Mouse (Mus musculus): ENCODE measurements around the gene Tbc1d14. TPM values are rescaled to one million over a fixed set of nuclear protein-coding genes. Genes with fewer than 3 reads are reported as not detected.

Gene Tbc1d14
- polyA plus RNA-seq, 1 experiment: not detected

DNA sequence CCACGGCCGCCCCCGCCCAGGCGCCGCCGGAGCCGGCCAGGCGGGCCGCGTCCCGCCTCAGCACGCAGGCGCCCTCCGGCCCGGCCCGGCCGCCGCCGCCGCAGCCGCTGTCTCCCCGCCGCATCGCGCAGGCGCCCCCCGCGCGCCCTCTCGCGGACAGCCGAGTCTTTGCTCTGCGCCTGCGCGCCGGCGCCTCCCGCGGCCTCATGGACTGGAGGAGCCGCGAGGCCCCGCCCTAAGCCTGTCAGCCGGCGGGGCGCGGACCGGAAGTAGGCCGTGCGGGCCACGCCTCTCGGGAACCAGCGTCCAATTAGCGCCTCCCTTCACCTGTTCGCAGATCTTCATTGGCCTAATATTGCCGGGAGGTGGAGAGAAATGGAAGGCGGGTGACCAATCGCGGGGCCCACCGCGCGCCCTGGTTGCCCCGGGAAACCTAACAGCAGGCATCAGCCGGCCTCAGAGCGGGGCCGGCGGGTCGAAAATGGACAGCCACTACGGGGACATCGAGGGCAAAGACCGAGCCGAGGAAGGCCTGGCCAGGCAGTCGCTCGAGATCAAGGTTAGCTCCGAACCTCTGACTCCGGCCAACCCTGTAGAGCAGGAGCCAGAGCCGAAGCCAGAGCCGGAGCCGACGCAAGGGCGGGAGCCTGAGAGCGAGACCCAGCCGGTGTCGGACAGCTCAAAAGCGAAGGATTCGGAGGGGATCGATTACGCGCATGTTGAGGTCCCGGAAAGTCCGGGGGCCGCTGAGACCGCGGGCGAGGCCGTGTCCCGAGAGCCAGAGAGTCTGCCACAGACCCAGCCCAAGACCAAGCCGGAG lies 108.7 kb downstream of the Tbc1d14 start, which contains the start of the genes Tada2b and Ccdc96:
Tada2b (minus strand) TSS at position 115 of the 820 bp plus-strand sequence.
Ccdc96 (plus strand) TSS at position 418 of the 820 bp plus-strand sequence.
- H3K27ac ChIP-seq (ENCODE audit: insufficient read depth, low read depth, low read length): peak within 1 kb of the TSS; percentile 27
- peaks cover 28% of the 10 kb centered on the region for H3K4me1 ChIP-seq (ENCODE audit: control insufficient read depth, insufficient read depth, low read length)
- peak within 1 kb of the TSS; percentile 94 for H3K4me3 ChIP-seq (ENCODE audit: insufficient read depth, low read depth, low read length)
- TF ChIP-seq POLR2A (IDR thresholded peaks at IDR 0.05; ENCODE audit: insufficient read depth, low read depth, low read length): peak; percentile 50
- peak; percentile 46; the same call in 1 of the 2 replicates for TF ChIP-seq CTCF (IDR thresholded peaks at IDR 0.05; ENCODE audit: insufficient read depth, low read depth, low read length)
- WGBS: 14% methylated on average over 97 of the region's 97 CpGs

DNA sequence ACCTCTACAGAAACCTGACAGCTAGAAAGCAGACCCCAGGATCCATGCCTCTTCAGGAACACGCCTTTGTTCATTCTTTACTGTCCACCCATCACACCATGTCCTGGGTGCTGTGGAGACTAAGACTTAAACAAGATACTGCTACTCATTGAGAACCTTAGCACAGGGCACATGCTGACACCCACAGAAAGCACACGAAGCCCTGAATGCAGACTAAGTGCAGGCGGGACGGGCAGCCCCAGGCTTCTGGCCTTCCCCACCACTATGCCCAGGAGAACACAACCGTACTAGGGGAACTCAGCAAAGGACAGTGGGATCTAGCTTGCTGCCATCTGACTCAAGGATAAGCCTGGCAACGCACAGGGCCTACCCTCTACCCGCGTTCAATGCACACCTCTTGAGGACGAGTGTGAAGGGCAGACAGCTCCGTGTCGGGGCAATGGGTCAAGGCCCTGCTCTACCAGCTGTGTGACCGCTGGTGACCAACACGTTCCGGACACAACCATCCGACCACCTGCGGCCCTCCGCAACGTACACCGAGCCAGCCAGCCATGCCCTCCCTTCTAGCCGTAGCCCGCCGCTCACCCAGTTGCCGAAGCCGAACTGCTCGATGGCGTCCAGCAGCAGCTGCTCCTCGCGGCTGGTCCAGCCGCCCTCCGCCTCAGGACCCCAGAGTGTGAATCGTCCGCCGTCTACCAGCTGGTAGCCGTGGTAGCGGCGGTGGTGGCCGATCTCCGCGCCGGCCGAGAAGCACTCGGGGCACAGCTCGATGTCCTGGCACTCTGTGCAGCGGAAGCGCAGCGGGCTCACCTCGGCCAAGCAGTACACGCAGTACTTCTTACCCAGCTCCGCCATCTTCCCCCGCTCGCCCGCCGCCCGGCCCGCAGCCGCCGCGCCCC lies 109.6 kb downstream of the Tbc1d14 start:
- 5% methylated on average over 58 of the region's 58 CpGs for WGBS
- Histone ChIP-seq H3K4me3 (ENCODE audit: insufficient read depth, low read depth, low read length) (peak overlapping the region; percentile 94), H3K27ac (ENCODE audit: insufficient read depth, low read depth, low read length) (peak overlapping the region; percentile 27), H3K4me1 (ENCODE audit: control insufficient read depth, insufficient read depth, low read length) (peaks cover 31% of the 10 kb centered on the region)
- no peak; the same call in 1 of the 2 replicates for TF ChIP-seq POLR2A (IDR thresholded peaks at IDR 0.05; ENCODE audit: insufficient read depth, low read depth, low read length)
- no peak for TF ChIP-seq CTCF (IDR thresholded peaks at IDR 0.05; ENCODE audit: insufficient read depth, low read depth, low read length)

DNA sequence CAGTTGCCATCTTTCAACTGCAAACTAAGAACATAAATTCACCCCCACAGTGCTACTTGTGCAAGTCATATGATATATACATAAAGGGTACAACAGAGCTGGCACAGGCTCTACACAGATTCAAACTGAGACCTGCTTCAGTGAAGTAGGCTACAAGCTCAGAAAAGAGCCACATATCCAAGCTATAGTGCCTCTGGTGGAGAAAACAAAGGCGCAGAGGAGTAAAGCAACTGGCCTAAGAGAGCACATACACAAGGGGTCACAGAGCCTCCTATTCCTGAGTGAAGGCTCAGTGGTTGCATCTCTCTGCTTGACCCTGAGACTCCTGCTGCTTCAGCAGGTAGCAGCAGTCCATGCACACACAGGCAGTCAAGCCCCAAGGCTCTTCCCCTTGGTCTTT lies 112.0 kb downstream of the Tbc1d14 start:
- Histone ChIP-seq H3K27ac (ENCODE audit: insufficient read depth, low read depth, low read length) (no peak overlapping the region), H3K4me1 (ENCODE audit: control insufficient read depth, insufficient read depth, low read length) (peaks cover 31% of the 10 kb centered on the region), H3K4me3 (ENCODE audit: insufficient read depth, low read depth, low read length) (no peak overlapping the region)
- 66% methylated on average over 1 of the region's 1 CpGs for WGBS
- no peak for TF ChIP-seq POLR2A (IDR thresholded peaks at IDR 0.05; ENCODE audit: insufficient read depth, low read depth, low read length)
- no peak for TF ChIP-seq CTCF (IDR thresholded peaks at IDR 0.05; ENCODE audit: insufficient read depth, low read depth, low read length)

DNA sequence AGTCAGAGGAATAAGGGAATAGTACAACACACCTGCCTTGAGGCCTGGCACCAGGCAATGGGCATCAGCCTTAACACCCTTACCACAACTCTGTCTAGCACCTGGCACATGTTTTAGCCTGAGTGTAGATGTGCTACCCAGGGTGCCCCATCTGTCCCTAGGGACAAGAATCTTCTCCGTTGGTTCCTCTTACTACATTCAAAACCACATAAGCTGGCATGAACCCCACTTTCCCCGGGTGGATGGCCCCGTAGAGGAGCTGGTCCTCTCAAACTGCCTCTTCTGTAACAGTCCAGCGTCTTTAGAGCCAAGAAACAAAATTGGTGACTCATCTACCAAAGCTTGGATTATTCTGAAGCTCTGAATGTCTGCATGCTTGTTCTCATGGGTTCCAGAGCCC lies 112.7 kb downstream of the Tbc1d14 start:
- WGBS: 68% methylated on average over 4 of the region's 4 CpGs
- Histone ChIP-seq H3K4me3 (ENCODE audit: insufficient read depth, low read depth, low read length) (no peak overlapping the region), H3K27ac (ENCODE audit: insufficient read depth, low read depth, low read length) (no peak overlapping the region), H3K4me1 (ENCODE audit: control insufficient read depth, insufficient read depth, low read length) (peaks cover 29% of the 10 kb centered on the region)
- TF ChIP-seq CTCF (IDR thresholded peaks at IDR 0.05; ENCODE audit: insufficient read depth, low read depth, low read length) (no peak), POLR2A (IDR thresholded peaks at IDR 0.05; ENCODE audit: insufficient read depth, low read depth, low read length) (no peak)

DNA sequence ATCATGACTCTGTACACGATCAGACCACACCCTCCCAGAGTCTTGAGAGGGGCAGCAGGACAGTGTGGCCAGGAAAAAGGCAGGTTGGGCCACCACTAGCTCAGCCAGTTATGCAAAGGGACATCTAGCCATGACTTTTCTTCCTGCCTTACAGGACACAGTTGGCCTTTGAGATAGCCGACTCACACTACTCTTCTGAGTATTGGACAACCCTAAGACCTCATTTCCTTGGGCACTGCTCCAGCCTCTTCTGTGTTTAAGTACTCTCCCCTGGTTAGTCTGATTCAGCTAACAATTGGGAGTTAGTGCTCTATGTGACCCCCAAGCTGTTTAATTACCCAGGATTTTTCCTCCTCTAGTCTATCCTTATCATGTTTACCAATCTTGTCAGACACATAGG lies 113.3 kb downstream of the Tbc1d14 start:
- 58% methylated on average over 2 of the region's 2 CpGs for WGBS
- Histone ChIP-seq H3K27ac (ENCODE audit: insufficient read depth, low read depth, low read length) (no peak overlapping the region), H3K4me1 (ENCODE audit: control insufficient read depth, insufficient read depth, low read length) (peaks cover 22% of the 10 kb centered on the region)

DNA sequence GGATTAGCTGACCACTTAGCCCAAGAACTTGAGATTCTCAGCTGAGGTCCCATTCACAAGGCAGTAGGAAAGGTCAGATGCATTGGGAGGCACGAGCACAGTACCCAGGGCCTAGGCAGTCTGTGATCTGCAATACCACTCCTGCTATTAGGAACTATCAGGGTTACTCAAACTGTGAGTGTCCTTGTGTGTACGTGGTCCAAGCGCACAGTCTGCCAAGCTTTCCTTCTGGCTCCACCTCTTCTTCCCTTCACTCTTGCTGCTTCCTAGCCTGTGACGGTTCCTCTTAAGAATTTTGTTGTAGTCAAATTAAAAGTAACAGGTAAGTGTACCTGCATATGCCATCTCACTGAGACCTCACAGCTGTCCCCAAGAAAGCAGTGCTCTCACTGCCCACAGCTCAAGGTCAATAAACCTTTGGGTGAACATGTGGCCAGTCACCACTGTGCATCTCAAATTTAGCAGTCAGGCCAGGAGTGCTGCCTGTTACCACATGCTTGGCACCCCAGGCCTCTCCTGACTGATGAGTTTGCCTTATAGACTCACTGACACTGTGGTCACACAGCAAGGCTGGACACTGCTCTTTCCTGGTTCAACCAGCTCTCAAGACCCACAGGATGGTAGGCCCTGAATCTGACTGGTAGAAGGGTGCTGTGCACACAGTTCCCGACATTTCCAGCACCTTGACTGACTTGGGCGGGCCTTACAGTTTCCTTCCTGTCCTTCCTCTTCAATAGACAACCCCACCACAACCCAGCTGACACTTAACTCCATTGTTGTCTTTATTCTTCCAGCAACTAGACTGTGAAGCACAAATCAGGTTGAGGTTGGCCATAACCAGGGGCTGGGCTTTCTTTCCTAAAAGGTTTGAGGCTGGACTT lies 114.3 kb downstream of the Tbc1d14 start:
- Histone ChIP-seq H3K4me1 (ENCODE audit: control insufficient read depth, insufficient read depth, low read length) (peaks cover 21% of the 10 kb centered on the region), H3K27ac (ENCODE audit: insufficient read depth, low read depth, low read length) (no peak overlapping the region), H3K4me3 (ENCODE audit: insufficient read depth, low read depth, low read length) (no peak overlapping the region)
- no peak for TF ChIP-seq POLR2A (IDR thresholded peaks at IDR 0.05; ENCODE audit: insufficient read depth, low read depth, low read length)
- no peak for TF ChIP-seq CTCF (IDR thresholded peaks at IDR 0.05; ENCODE audit: insufficient read depth, low read depth, low read length)
- 82% methylated on average over 6 of the region's 6 CpGs for WGBS

More for the DNA sequence above, 113.3 kb downstream of the Tbc1d14 start:
- TF ChIP-seq POLR2A (IDR thresholded peaks at IDR 0.05; ENCODE audit: insufficient read depth, low read depth, low read length) (no peak), CTCF (IDR thresholded peaks at IDR 0.05; ENCODE audit: insufficient read depth, low read depth, low read length) (no peak)
- no peak overlapping the region for H3K4me3 ChIP-seq (ENCODE audit: insufficient read depth, low read depth, low read length)

DNA sequence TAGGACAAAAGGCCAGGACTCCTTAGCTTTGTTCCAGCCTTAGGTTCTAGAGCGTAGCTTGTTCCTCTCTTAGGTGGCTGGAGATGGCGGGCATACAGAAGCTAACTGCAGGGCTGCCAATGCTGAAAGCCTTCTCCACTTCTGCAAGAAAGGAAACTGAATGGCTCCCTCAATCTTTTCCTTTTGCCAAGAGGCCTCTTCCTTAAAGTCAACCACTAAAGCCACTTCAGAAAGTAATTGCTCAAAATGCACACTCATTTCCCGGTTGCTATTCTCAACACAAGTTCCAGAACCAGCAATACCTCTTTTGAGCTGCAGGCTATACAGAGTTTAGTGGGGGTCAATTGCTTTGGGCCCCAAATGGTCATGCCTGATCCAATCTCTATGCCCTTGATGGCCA lies 115.6 kb downstream of the Tbc1d14 start:
- peaks cover 18% of the 10 kb centered on the region for H3K4me1 ChIP-seq (ENCODE audit: control insufficient read depth, insufficient read depth, low read length)
- 83% methylated on average over 3 of the region's 3 CpGs for WGBS
- TF ChIP-seq CTCF (IDR thresholded peaks at IDR 0.05; ENCODE audit: insufficient read depth, low read depth, low read length) (no peak), POLR2A (IDR thresholded peaks at IDR 0.05; ENCODE audit: insufficient read depth, low read depth, low read length) (no peak)
- H3K27ac ChIP-seq (ENCODE audit: insufficient read depth, low read depth, low read length): no peak overlapping the region
- H3K4me3 ChIP-seq (ENCODE audit: insufficient read depth, low read depth, low read length): no peak overlapping the region

DNA sequence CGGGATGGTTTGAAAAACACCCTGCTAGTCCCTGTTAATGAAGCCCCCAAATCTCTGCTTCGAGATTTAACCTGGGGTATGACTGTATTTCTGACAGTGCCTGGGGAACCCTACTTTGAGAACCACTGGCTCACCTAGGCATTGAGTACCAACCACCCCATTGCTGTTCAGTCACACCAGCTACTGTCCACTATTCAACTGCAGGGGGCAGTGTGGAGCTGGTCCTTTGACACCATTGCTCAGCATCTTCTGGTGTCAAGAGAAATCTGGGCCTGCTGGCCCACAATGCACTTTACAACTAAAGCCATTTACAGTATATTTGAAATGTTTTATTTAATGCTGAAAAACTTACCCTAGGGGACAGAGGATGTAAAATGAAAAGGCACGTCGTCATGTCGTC lies 118.8 kb downstream of the Tbc1d14 start:
- WGBS: 85% methylated on average over 5 of the region's 5 CpGs

More for the DNA sequence above, 118.8 kb downstream of the Tbc1d14 start:
- Histone ChIP-seq H3K4me3 (ENCODE audit: insufficient read depth, low read depth, low read length) (no peak overlapping the region), H3K4me1 (ENCODE audit: control insufficient read depth, insufficient read depth, low read length) (peaks cover 3% of the 10 kb centered on the region; the same call in 1 of the 2 replicates), H3K27ac (ENCODE audit: insufficient read depth, low read depth, low read length) (no peak overlapping the region)
- TF ChIP-seq POLR2A (IDR thresholded peaks at IDR 0.05; ENCODE audit: insufficient read depth, low read depth, low read length): no peak

All from olfactory bulb, adult 2 months (tissue).